Mouse (Mus musculus) activated CD4-positive, CD25-positive, alpha-beta regulatory T cell (primary cell): Measurements from ENCODE around the gene Gm21304. TPM values are rescaled to one million over a fixed set of nuclear protein-coding genes. Genes with fewer than 3 reads are reported as not detected.

Experiments used
- polyA plus RNA-seq, 2 experiments: library from polyadenylated mRNA; unstranded; fragments of 100-300 nt; shearing (Covaris generic); gene quantifications; one replicate each; pipeline ENCODE4 v1.2.1; 2017

Gm21304 gene
- not detected for polyA plus RNA-seq

DNA sequence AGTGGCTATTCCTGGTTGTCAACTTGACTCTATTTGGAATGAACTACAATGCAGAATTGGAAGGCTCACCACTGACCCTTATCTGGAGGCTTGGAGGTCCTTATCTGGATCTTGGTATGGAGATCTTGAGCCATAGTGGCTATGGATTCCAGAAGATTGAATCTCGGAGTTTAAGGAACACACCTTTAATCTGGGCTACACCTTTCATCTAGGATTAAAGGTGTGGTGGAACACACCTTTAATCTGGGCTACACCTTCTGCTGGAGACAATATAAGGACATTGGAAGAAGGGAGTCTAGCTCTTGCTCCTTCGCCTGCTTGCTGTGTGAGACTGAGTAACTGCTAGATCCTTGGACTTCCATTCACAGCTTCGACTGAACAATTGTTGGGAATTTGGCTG lies at the start of gene Gm21304:
Gene Gm21304, plus strand, starts transcription at position 301 of the 400 bp plus-strand sequence.

DNA sequence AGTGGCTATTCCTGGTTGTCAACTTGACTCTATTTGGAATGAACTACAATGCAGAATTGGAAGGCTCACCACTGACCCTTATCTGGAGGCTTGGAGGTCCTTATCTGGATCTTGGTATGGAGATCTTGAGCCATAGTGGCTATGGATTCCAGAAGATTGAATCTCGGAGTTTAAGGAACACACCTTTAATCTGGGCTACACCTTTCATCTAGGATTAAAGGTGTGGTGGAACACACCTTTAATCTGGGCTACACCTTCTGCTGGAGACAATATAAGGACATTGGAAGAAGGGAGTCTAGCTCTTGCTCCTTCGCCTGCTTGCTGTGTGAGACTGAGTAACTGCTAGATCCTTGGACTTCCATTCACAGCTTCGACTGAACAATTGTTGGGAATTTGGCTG lies 25.6 kb upstream of the Gm21304 start, which contains the start of gene Gm21293:
Gene Gm21293, plus strand, starts transcription at position 301 of the 400 bp plus-strand sequence.

DNA sequence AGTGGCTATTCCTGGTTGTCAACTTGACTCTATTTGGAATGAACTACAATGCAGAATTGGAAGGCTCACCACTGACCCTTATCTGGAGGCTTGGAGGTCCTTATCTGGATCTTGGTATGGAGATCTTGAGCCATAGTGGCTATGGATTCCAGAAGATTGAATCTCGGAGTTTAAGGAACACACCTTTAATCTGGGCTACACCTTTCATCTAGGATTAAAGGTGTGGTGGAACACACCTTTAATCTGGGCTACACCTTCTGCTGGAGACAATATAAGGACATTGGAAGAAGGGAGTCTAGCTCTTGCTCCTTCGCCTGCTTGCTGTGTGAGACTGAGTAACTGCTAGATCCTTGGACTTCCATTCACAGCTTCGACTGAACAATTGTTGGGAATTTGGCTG lies 17.1 kb upstream of the Gm21304 start, which contains the start of gene Gm6763:
Gene Gm6763, plus strand, starts transcription at position 301 of the 400 bp plus-strand sequence.

DNA sequence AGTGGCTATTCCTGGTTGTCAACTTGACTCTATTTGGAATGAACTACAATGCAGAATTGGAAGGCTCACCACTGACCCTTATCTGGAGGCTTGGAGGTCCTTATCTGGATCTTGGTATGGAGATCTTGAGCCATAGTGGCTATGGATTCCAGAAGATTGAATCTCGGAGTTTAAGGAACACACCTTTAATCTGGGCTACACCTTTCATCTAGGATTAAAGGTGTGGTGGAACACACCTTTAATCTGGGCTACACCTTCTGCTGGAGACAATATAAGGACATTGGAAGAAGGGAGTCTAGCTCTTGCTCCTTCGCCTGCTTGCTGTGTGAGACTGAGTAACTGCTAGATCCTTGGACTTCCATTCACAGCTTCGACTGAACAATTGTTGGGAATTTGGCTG lies 8.6 kb upstream of the Gm21304 start, which contains the start of gene Gm8764:
Gene Gm8764, plus strand, starts transcription at position 301 of the 400 bp plus-strand sequence.

DNA sequence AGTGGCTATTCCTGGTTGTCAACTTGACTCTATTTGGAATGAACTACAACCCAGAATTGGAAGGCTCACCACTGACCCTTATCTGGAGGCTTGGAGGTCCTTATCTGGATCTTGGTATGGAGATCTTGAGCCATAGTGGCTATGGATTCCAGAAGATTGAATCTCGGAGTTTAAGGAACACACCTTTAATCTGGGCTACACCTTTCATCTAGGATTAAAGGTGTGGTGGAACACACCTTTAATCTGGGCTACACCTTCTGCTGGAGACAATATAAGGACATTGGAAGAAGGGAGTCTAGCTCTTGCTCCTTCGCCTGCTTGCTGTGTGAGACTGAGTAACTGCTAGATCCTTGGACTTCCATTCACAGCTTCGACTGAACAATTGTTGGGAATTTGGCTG lies 8.4 kb downstream of the Gm21304 start, which contains the start of gene Gm21312:
Gene Gm21312, plus strand, starts transcription at position 301 of the 400 bp plus-strand sequence.

DNA sequence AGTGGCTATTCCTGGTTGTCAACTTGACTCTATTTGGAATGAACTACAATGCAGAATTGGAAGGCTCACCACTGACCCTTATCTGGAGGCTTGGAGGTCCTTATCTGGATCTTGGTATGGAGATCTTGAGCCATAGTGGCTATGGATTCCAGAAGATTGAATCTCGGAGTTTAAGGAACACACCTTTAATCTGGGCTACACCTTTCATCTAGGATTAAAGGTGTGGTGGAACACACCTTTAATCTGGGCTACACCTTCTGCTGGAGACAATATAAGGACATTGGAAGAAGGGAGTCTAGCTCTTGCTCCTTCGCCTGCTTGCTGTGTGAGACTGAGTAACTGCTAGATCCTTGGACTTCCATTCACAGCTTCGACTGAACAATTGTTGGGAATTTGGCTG lies 16.9 kb downstream of the Gm21304 start, which contains the start of gene Gm20765:
Gene Gm20765, plus strand, starts transcription at position 301 of the 400 bp plus-strand sequence.

DNA sequence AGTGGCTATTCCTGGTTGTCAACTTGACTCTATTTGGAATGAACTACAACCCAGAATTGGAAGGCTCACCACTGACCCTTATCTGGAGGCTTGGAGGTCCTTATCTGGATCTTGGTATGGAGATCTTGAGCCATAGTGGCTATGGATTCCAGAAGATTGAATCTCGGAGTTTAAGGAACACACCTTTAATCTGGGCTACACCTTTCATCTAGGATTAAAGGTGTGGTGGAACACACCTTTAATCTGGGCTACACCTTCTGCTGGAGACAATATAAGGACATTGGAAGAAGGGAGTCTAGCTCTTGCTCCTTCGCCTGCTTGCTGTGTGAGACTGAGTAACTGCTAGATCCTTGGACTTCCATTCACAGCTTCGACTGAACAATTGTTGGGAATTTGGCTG lies 25.4 kb downstream of the Gm21304 start, which contains the start of gene Gm4340:
Gene Gm4340, plus strand, starts transcription at position 301 of the 400 bp plus-strand sequence.

Other genes starting within 250 kb of the Gm21304 start
- gene Gm21293, start 25.5 kb upstream of the Gm21304 start, polyA plus RNA-seq = not detected
- not detected for gene Gm6763, start 17.0 kb upstream of the Gm21304 start, polyA plus RNA-seq
- gene Gm8764, start 8.5 kb upstream of the Gm21304 start, polyA plus RNA-seq = not detected
- not detected for gene Gm21312, start 8.5 kb downstream of the Gm21304 start, polyA plus RNA-seq
- gene Gm20765, start 17.0 kb downstream of the Gm21304 start, polyA plus RNA-seq = not detected
- not detected for gene Gm4340, start 25.5 kb downstream of the Gm21304 start, polyA plus RNA-seq